Mouse (Mus musculus): ENCODE results near the gene Pcca. TPM values are rescaled to one million over a fixed set of nuclear protein-coding genes. Genes with fewer than 3 reads are reported as not detected.

Pcca gene
- polyA plus RNA-seq, 1 experiment from 2014 or later: 34.6 TPM

DNA sequence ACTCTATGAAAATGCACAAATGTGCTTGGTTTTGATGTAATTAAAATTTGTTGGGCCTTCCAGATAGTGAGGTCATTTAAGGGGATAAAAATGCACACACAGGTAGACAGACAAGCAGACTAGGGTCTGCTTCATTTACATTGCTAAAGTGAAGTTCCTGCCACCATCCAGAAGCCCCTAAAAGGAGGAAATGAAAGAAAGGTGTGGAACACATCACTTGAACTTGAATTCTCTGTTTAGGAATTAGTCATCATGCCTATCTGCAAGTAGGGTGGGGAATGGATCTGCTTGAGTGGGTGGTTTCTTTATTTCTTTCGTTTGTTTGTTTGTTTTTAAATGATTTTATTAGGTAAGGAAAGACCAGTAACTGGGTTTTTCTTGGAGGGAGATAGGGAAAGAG lies 166.2 kb downstream of the Pcca start:
- H3K27me3 ChIP-seq (ENCODE audit: control insufficient read depth, insufficient read depth, low read length): no peaks in the 10 kb centered on the region
- WGBS: 90% methylated on average over 1 of the region's 1 CpGs
- H3K36me3 ChIP-seq (replicated peaks; ENCODE audit: control insufficient read depth, insufficient read depth): no peaks in the 10 kb centered on the region

GRCm38 (mm10) chr14:122713793-122714192 lies 179.7 kb downstream of the Pcca start:
- H3K4me3 ChIP-seq (replicated peaks; ENCODE audit: low read length): no peak overlapping the region
- no peaks in the 10 kb centered on the region for H3K9me3 ChIP-seq (ENCODE audit: control insufficient read depth, low read length)
- no peaks in the 10 kb centered on the region for H3K36me3 ChIP-seq (replicated peaks; ENCODE audit: control insufficient read depth, insufficient read depth)
- no peak overlapping the region for H3K4me2 ChIP-seq (replicated peaks)
- no peak overlapping the region for H3K27ac ChIP-seq
- no peaks in the 10 kb centered on the region for H3K4me1 ChIP-seq (replicated peaks; ENCODE audit: control insufficient read depth, insufficient read depth, low read length)
- H3K27me3 ChIP-seq (ENCODE audit: control insufficient read depth, insufficient read depth, low read length): no peaks in the 10 kb centered on the region
- WGBS: 96% methylated on average over 5 of the region's 5 CpGs
- no peak for DNase-seq (ENCODE audit: low spot score)
- no peak overlapping the region for H3K9ac ChIP-seq
- ATAC-seq (ENCODE audit: low FRiP score): no peak

More for the DNA sequence above, 166.2 kb downstream of the Pcca start:
- Histone ChIP-seq H3K4me1 (replicated peaks; ENCODE audit: control insufficient read depth, insufficient read depth, low read length) (no peaks in the 10 kb centered on the region), H3K27ac (no peak overlapping the region), H3K9me3 (ENCODE audit: control insufficient read depth, low read length) (no peaks in the 10 kb centered on the region), H3K9ac (no peak overlapping the region), H3K4me2 (replicated peaks) (no peak overlapping the region), H3K4me3 (replicated peaks; ENCODE audit: low read length) (no peak overlapping the region)
- ATAC-seq (ENCODE audit: low FRiP score) (no peak), DNase-seq (ENCODE audit: low spot score) (no peak)

GRCm38 (mm10) chr14:122714911-122715310 lies 180.8 kb downstream of the Pcca start:
- no peak overlapping the region for H3K27ac ChIP-seq
- H3K4me2 ChIP-seq (replicated peaks): no peak overlapping the region
- no peaks in the 10 kb centered on the region for H3K36me3 ChIP-seq (replicated peaks; ENCODE audit: control insufficient read depth, insufficient read depth)
- ATAC-seq (ENCODE audit: low FRiP score): no peak
- no peaks in the 10 kb centered on the region for H3K27me3 ChIP-seq (ENCODE audit: control insufficient read depth, insufficient read depth, low read length)
- no peak overlapping the region for H3K4me3 ChIP-seq (replicated peaks; ENCODE audit: low read length)
- DNase-seq (ENCODE audit: low spot score): no peak
- H3K9me3 ChIP-seq (ENCODE audit: control insufficient read depth, low read length): no peaks in the 10 kb centered on the region
- H3K4me1 ChIP-seq (replicated peaks; ENCODE audit: control insufficient read depth, insufficient read depth, low read length): 0 out of 2 replicates have a peak, but pooled peaks cover 4% of the 10 kb centered on the region
- 71% methylated on average over 1 of the region's 1 CpGs for WGBS
- H3K9ac ChIP-seq: no peak overlapping the region

- H3K4me3 ChIP-seq (replicated peaks; ENCODE audit: low read length): no peak overlapping the region
- no peak overlapping the region for H3K27ac ChIP-seq
- DNase-seq (ENCODE audit: low spot score) (no peak), ATAC-seq (ENCODE audit: low FRiP score) (no peak)
- H3K9me3 ChIP-seq (ENCODE audit: control insufficient read depth, low read length): no peaks in the 10 kb centered on the region
- peaks cover 11% of the 10 kb centered on the region; the same call in 1 of the 2 replicates for H3K4me1 ChIP-seq (replicated peaks; ENCODE audit: control insufficient read depth, insufficient read depth, low read length)
- H3K9ac ChIP-seq: no peak overlapping the region
- H3K4me2 ChIP-seq (replicated peaks): no peak overlapping the region
- no peaks in the 10 kb centered on the region for H3K36me3 ChIP-seq (replicated peaks; ENCODE audit: control insufficient read depth, insufficient read depth)
- H3K27me3 ChIP-seq (ENCODE audit: control insufficient read depth, insufficient read depth, low read length): no peaks in the 10 kb centered on the region
Measured at GRCm38 (mm10) chr14:122716057-122716456, 181.9 kb downstream of the Pcca start.

DNA sequence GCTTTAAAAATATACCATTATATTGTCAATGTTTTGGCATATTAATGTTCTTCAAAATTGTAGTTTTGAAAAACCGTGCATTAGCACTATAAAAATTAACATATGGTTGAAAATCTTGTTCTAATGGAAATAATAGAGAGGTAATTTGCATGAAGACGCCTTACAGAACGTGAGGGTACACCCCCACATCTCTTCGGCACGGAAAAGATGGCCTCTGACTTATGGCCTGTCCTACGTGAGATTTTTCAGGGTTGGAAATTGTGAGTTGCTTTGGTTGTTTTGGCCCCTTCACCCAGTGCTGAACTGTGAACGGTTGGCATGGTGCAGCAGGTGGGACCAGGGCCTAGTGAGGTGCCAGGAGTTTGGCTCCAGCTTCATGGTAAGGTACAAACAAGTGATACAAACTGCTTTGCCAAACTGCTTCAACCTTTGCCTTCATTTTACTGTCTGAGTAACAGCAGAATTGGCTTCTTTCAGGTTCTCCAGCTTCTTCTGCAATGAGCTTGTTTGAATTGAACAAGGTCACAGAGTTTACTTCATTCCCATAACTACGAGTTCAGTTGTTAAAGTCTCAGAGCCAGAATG lies 185.5 kb downstream of the Pcca start:
- Histone ChIP-seq H3K9me3 (ENCODE audit: control insufficient read depth, low read length) (no peaks in the 10 kb centered on the region), H3K9ac (no peak overlapping the region), H3K36me3 (replicated peaks; ENCODE audit: control insufficient read depth, insufficient read depth) (no peaks in the 10 kb centered on the region), H3K4me3 (replicated peaks; ENCODE audit: low read length) (no peak overlapping the region), H3K27me3 (ENCODE audit: control insufficient read depth, insufficient read depth, low read length) (no peaks in the 10 kb centered on the region), H3K27ac (no peak overlapping the region), H3K4me1 (replicated peaks; ENCODE audit: control insufficient read depth, insufficient read depth, low read length) (peaks cover 19% of the 10 kb centered on the region), H3K4me2 (replicated peaks) (no peak overlapping the region)
- DNase-seq (ENCODE audit: low spot score): no peak
- ATAC-seq (ENCODE audit: low FRiP score): no peak
- WGBS: 84% methylated on average over 8 of the region's 8 CpGs

DNA sequence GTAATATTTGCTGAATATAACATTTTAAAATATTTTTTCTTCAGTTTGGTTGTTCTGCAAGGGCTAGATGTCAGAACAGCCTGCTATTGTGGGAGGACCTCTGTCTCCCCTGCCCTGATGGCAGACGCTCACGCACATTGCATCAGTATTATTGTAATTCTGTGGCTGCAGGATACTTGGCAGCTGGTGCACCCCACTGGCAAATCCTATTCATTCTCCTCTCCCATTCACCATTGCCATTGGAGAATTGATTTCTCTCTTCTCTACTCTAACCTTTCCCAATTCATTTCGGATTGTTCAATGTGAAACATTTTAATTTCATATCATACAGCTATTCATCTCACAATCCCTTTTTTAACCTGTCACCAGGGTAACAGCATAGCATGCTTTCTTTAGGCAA lies 186.9 kb downstream of the Pcca start:
- Histone ChIP-seq H3K4me1 (replicated peaks; ENCODE audit: control insufficient read depth, insufficient read depth, low read length) (peaks cover 19% of the 10 kb centered on the region), H3K4me3 (replicated peaks; ENCODE audit: low read length) (no peak overlapping the region), H3K36me3 (replicated peaks; ENCODE audit: control insufficient read depth, insufficient read depth) (no peaks in the 10 kb centered on the region), H3K27ac (peak overlapping the region; percentile 14), H3K9me3 (ENCODE audit: control insufficient read depth, low read length) (no peaks in the 10 kb centered on the region), H3K27me3 (ENCODE audit: control insufficient read depth, insufficient read depth, low read length) (no peaks in the 10 kb centered on the region), H3K4me2 (replicated peaks) (no peak overlapping the region), H3K9ac (no peak overlapping the region)
- WGBS: 10% methylated on average over 3 of the region's 3 CpGs
- DNase-seq (ENCODE audit: low spot score) (no peak), ATAC-seq (ENCODE audit: low FRiP score) (peak; percentile 84; the same call in 1 of the 2 replicates)

GRCm38 (mm10) chr14:122721750-122722149 lies 187.6 kb downstream of the Pcca start:
- H3K36me3 ChIP-seq (replicated peaks; ENCODE audit: control insufficient read depth, insufficient read depth): no peaks in the 10 kb centered on the region
- ATAC-seq (ENCODE audit: low FRiP score): no peak

GRCm38 (mm10) chr14:122726456-122726855 lies 192.3 kb downstream of the Pcca start:
- no peak for DNase-seq (ENCODE audit: low spot score)
- Histone ChIP-seq H3K27ac (no peak overlapping the region), H3K9me3 (ENCODE audit: control insufficient read depth, low read length) (no peaks in the 10 kb centered on the region), H3K4me1 (replicated peaks; ENCODE audit: control insufficient read depth, insufficient read depth, low read length) (peaks cover 5% of the 10 kb centered on the region), H3K27me3 (ENCODE audit: control insufficient read depth, insufficient read depth, low read length) (no peaks in the 10 kb centered on the region), H3K4me2 (replicated peaks) (no peak overlapping the region), H3K9ac (no peak overlapping the region), H3K36me3 (replicated peaks; ENCODE audit: control insufficient read depth, insufficient read depth) (no peaks in the 10 kb centered on the region), H3K4me3 (replicated peaks; ENCODE audit: low read length) (no peak overlapping the region)
- ATAC-seq (ENCODE audit: low FRiP score): no peak
- 88% methylated on average over 1 of the region's 1 CpGs for WGBS

More at GRCm38 (mm10) chr14:122721750-122722149, 187.6 kb downstream of the Pcca start:
- no peak overlapping the region for H3K4me3 ChIP-seq (replicated peaks; ENCODE audit: low read length)
- H3K27me3 ChIP-seq (ENCODE audit: control insufficient read depth, insufficient read depth, low read length): no peaks in the 10 kb centered on the region
- DNase-seq (ENCODE audit: low spot score): no peak
- 13% methylated on average over 4 of the region's 4 CpGs for WGBS
- no peaks in the 10 kb centered on the region for H3K9me3 ChIP-seq (ENCODE audit: control insufficient read depth, low read length)
- peaks cover 19% of the 10 kb centered on the region for H3K4me1 ChIP-seq (replicated peaks; ENCODE audit: control insufficient read depth, insufficient read depth, low read length)
- H3K9ac ChIP-seq: no peak overlapping the region
- no peak overlapping the region for H3K4me2 ChIP-seq (replicated peaks)
- H3K27ac ChIP-seq: no peak overlapping the region

GRCm38 (mm10) chr14:122729431-122730073 lies 195.4 kb downstream of the Pcca start:
- Histone ChIP-seq H3K27me3 (ENCODE audit: control insufficient read depth, insufficient read depth, low read length) (no peaks in the 10 kb centered on the region), H3K4me1 (replicated peaks; ENCODE audit: control insufficient read depth, insufficient read depth, low read length) (no peaks in the 10 kb centered on the region), H3K4me2 (replicated peaks) (no peak overlapping the region), H3K9ac (no peak overlapping the region), H3K36me3 (replicated peaks; ENCODE audit: control insufficient read depth, insufficient read depth) (no peaks in the 10 kb centered on the region), H3K9me3 (ENCODE audit: control insufficient read depth, low read length) (no peaks in the 10 kb centered on the region), H3K4me3 (replicated peaks; ENCODE audit: low read length) (no peak overlapping the region), H3K27ac (no peak overlapping the region)
- no peak for DNase-seq (ENCODE audit: low spot score)
- WGBS: 43% methylated on average over 4 of the region's 4 CpGs
- no peak for ATAC-seq (ENCODE audit: low FRiP score)

All from hindbrain, embryonic 14.5 days (tissue).